ENCODE assay signal across 9 mouse cellular contexts in genomic region chr5:74283545-74283944, GRCm38 (mm10).
A peak's percentile ranks its signal among the peaks of the same experiment; 100 is the strongest.
DNase-seq lines count a peak whose midpoint lies in the region; ATAC-seq lines count a peak whose summit lies in the region.
"Had no signal": no experiment of that assay in that cellular context is flagged by ENCODE, and none has a peak within 500 bp of the region (broad histone marks: within the 10 kb centered on the region; RNA-seq: fewer than 3 reads in every experiment).

No protein-coding gene starts in this region.

- no peak overlapping the region for H3K4me2 ChIP-seq in limb, embryonic 11.5 days (ENCODE audit: low read depth, severe bottlenecking)
- no peak overlapping the region for H3K4me2 ChIP-seq in forebrain, embryonic 12.5 days
- H3K4me2 ChIP-seq: limb, embryonic 12.5 days had no signal

- intact Hi-C loops in heart, postnatal 36 days (cut with DNase I), result no loop called here

- H3K9me3 ChIP-seq in limb, embryonic 11.5 days (ENCODE audit: control insufficient read depth, low read length), result no peaks in the 10 kb centered on the region
- no peaks in the 10 kb centered on the region for H3K9me3 ChIP-seq in forebrain, embryonic 12.5 days
- H3K9me3 ChIP-seq: limb, embryonic 12.5 days had no signal

- H3K27me3 ChIP-seq in limb, embryonic 11.5 days (ENCODE audit: control insufficient read depth, insufficient read depth, low read length), result no peaks in the 10 kb centered on the region
- H3K27me3 ChIP-seq in forebrain, embryonic 12.5 days, result no peaks in the 10 kb centered on the region
- H3K27me3 ChIP-seq: limb, embryonic 12.5 days had no signal

- no peak overlapping the region for H3K4me3 ChIP-seq in limb, embryonic 11.5 days (ENCODE audit: low read depth, low read length)
- no peak overlapping the region for H3K4me3 ChIP-seq in forebrain, embryonic 12.5 days (replicated peaks)
- H3K4me3 ChIP-seq: limb, embryonic 12.5 days had no signal

- H3K9ac ChIP-seq in limb, embryonic 11.5 days (ENCODE audit: low read length), result no peak overlapping the region
- H3K9ac ChIP-seq in forebrain, embryonic 12.5 days, result no peak overlapping the region
- H3K9ac ChIP-seq: limb, embryonic 12.5 days had no signal

- ATAC-seq in limb, embryonic 11.5 days (ENCODE audit: insufficient number of reproducible peaks, low FRiP score, low TSS enrichment, low read depth), result no peak
- ATAC-seq in forebrain, embryonic 12.5 days (ENCODE audit: low FRiP score), result no peak

- H3K36me3 ChIP-seq in limb, embryonic 11.5 days (ENCODE audit: control insufficient read depth, insufficient read depth, low read length), result no peaks in the 10 kb centered on the region
- no peaks in the 10 kb centered on the region for H3K36me3 ChIP-seq in forebrain, embryonic 12.5 days (replicated peaks)
- H3K36me3 ChIP-seq: limb, embryonic 12.5 days had no signal

- WGBS in limb, embryonic 11.5 days, result 39% methylated on average over 8 of the region's 8 CpGs
- WGBS in forebrain, embryonic 12.5 days, result 46% methylated on average over 8 of the region's 8 CpGs

- peaks cover 9% of the 10 kb centered on the region; the same call in 1 of the 2 replicates for H3K4me1 ChIP-seq in limb, embryonic 11.5 days (ENCODE audit: control insufficient read depth, insufficient read depth, low read length)
- H3K4me1 ChIP-seq in forebrain, embryonic 12.5 days, result no peaks in the 10 kb centered on the region

- peak; percentile 24 for DNase-seq in heart, adult 8-10 months (ENCODE audit: low spot score)
- no peak for DNase-seq in heart, postnatal 36 days
- peak; percentile 31 for DNase-seq in ovary, postnatal 14 days (ENCODE audit: low spot score)
- DNase-seq in ovary, postnatal 10 days (ENCODE audit: low spot score), result no peak
- peak; percentile 67 to 70 for DNase-seq in cerebellum, postnatal 14 days
- DNase-seq in limb, embryonic 11.5 days (ENCODE audit: low spot score), result peak; percentile 57
- peak; percentile 65 for DNase-seq in thymus, postnatal 4 days

- no peak overlapping the region for H3K27ac ChIP-seq in limb, embryonic 11.5 days (replicated peaks; ENCODE audit: low read depth, low read length)
- no peak overlapping the region for H3K27ac ChIP-seq in forebrain, embryonic 12.5 days
- H3K27ac ChIP-seq: limb, embryonic 12.5 days had no signal

Comparison
In these comparisons a context has a peak if more than half of its experiments do, and no peak if none do; other contexts are left out.
1. DNase-seq: peak in heart, adult 8-10 months (single experiment), ovary, postnatal 14 days (single experiment), cerebellum, postnatal 14 days (2 of 2), limb, embryonic 11.5 days (single experiment) and thymus, postnatal 4 days (single experiment); none in heart, postnatal 36 days (0 of 2) and ovary, postnatal 10 days (single experiment).